Mouse (Mus musculus) lung, adult 2 months (tissue): ENCODE data around the gene Rex1bd.

Experiments used
- CTCF ChIP-seq: fragments of 200-500 bp; IDR thresholded peaks from 2 replicates; pipeline ENCODE4 v1.5.1; 2011; ENCODE audit warnings: mild to moderate bottlenecking, low read length, control low read depth; ENCODE audit not compliant: insufficient read depth
- POLR2A ChIP-seq: fragments of 200-500 bp; IDR thresholded peaks from 2 replicates; pipeline ENCODE4 v1.6.1; 2011; ENCODE audit warnings: low read depth, mild to moderate bottlenecking, control low read depth, low read length, borderline replicate concordance; ENCODE audit errors: extremely low read depth

- TF ChIP-seq POLR2A (no peak), CTCF (no peak)
These were observed 45.1 kb upstream of the Rex1bd start for GRCm38 (mm10) chr8:70551558-70552161.
